Mouse (Mus musculus) R1 (cell line): ENCODE measurements around the gene Prrt4.
"Not testable (repeated sequence)": the region's sequence is repeated elsewhere in the genome, so short reads cannot be mapped to it uniquely, and the experiment has no call there.

Experiments used
- DNase-seq: peaks from one replicate; pipeline ENCODE4 v3.0.0-alpha.2; 2018; ENCODE audit warnings: low read depth, low spot score

Prrt4 gene

GRCm38 (mm10) chr6:29178888-29179658 lies at the start of gene Prrt4:
TSS of gene Prrt4 (minus strand) at chr6:29179584.
- peak; percentile 83 for DNase-seq

DNA sequence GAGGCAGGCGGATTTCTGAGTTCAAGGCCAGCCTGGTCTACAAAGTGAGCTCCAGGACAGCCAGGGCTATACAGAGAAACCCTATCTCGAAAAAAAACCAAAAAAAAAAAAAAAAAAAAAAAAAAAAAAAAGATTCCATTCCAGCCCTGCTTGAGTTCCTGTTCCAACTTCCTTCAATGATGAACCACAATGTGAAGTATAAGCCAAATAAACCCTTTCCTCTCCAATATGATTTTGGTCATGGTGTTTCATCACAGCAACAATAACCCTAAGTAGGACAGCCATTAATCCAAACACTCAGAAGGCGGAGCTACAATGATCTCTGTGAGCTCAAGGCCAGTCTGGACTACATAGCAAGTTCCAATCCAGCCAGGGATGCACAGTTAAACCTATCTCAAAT lies 38.3 kb upstream of the Prrt4 start:
- not testable (repeated sequence) for DNase-seq

- peak; percentile 91 for DNase-seq
Observed at GRCm38 (mm10) chr6:29215881-29216501, 36.6 kb upstream of the Prrt4 start, which contains the start of gene Impdh1. TSS of gene Impdh1 (minus strand) at chr6:29216364.

GRCm38 (mm10) chr6:29215181-29215580 lies 35.8 kb upstream of the Prrt4 start:
- no peak for DNase-seq

DNA sequence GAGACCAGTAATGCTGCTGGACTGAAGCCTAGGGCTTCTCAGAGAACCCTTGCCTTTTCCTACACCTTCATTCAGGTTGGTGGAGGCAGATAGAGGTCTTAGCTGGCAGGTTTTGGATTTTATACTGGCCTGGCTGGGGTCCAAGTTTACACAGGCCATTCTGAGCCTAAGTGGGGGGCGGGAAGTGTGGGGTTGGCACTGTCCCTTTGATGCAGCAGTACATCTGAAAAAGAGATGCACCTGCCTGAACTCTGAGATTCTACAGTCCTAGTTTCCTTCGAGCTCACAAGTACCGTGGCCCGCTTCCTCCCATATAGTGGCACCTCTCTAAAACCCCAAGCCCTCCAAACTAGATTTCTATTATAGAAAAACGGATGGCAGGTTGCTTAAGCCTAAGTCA lies 35.4 kb upstream of the Prrt4 start:
- no peak for DNase-seq

- no peak for DNase-seq
Observed at GRCm38 (mm10) chr6:29214245-29214644, 34.9 kb upstream of the Prrt4 start.

DNA sequence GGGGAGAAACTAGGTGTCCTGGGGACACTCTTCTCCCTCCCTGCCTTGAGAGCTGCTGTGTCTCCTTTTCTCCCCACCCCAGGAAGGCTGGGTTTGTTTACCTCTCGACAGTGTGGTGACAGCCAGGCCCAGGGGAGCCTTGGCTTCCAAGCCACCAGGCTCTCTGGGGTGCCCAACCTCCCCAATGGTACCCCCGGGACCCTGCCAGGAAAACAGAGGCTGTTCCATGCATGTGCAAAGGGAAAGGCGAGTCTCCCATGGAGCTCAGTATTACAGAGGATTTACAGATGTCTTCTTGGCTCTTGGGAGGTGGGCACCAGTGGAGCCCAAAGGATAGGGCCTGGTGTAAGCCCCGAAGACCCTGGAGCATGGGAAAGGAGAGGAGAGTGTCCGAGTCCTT lies 34.1 kb upstream of the Prrt4 start:
- no peak for DNase-seq

DNA sequence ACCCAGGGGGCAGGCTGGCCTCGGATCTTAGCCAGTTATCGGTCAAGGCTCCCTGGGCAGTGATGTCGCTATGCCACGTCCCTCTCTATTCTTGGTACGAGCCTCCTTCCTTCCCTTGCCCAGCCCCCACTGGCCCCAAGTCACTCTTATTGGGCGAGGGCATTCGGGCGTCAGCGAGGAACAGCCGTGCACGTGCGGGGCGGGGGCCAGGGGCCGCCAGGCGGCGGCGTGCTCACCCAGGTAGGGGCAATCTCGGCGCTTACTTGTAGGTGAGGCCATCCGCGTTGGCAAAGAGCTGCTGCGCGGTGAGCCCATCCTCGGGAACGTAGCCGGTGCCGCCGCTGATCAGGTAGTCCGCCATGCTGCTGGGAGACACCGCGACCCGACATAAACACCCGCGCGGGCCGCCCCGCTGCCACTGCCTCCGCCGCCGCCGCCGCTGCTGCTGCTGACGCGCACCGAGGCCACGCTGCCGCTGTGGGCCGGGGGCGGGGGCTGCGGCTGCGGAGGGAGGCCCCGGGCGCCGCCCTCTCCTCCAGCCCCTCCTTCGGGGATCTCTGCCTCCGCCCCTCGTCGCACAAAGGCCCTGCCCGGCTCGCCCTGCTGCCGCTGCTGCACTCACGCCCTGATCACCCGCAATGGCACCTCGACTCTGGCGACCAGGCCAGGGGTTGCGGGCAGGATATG lies 32.6 kb upstream of the Prrt4 start:
- peak; percentile 87 for DNase-seq

DNA sequence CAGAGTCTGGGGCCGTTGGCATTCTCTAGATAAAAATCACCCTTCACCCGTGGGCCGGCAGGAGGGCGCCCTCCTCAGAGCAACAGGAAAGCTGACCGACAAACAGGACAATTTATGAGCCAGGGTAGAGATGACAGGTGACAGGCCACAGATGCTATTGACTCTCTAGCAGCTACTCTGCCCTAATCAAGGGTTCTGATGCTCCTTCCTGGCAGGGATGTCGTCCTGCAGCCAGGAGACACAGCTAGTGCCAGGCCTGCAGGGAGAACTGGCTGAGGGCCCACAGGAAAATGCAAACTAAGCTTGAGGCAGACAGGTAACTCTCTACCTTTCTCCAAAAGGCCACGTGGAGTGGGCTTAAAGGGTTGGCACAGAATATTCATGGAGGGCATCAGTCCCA lies 31.8 kb upstream of the Prrt4 start:
- no peak for DNase-seq

DNA sequence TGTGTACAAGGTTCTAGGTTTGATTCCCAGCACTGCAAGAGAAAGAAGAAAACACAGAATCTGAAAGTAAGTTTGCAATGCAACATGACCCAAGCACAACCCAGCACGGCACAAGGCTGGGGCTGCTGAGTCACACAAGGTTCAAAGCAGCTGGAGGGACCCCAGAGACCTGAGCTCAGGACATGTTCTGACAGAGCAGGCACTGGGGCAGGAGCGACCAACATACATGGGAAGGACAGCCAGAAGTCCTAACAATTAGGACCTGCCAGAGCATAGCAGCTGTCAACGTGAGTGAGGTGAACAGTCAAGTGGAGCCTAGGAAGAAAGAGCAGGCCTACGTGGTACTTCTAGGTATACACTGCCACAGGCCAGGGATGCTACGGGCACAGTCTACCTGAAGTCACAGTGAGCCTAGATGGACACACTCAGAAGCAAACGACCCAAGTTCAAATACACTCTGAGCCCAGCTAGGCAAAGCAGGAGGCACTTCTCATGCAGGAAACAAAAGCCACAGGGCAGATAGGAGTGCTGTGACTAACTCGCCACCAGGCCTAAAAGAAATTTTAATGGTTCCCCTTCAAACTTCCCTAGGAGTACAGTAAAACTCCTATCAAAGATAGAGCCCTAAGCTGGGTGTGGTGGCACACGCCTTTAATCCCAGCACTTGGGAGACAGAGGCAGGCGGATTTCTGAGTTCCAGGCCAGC lies 31.0 kb upstream of the Prrt4 start:
- no peak for DNase-seq

GRCm38 (mm10) chr6:29208178-29208577 lies 28.8 kb upstream of the Prrt4 start:
- DNase-seq, result no peak

DNA sequence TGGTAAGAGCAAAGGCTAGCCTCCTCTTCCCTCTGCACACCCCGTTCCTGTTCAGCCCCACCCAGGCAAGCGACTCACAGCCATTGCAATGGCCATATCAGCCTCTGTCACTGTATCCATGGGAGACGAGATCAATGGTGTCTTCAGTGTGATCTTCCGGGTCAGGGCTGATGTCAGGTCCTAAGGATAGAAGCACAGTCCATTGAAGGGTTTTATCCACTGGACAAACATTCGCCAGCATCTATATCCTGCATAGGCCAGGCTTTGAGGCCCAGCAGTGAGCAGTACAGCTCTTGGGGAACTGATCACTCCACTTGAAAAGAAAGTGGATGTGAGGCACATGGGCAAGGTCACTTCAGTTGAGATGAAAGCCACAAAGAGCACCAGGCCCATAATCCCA lies 27.6 kb upstream of the Prrt4 start:
- DNase-seq, result no peak

DNA sequence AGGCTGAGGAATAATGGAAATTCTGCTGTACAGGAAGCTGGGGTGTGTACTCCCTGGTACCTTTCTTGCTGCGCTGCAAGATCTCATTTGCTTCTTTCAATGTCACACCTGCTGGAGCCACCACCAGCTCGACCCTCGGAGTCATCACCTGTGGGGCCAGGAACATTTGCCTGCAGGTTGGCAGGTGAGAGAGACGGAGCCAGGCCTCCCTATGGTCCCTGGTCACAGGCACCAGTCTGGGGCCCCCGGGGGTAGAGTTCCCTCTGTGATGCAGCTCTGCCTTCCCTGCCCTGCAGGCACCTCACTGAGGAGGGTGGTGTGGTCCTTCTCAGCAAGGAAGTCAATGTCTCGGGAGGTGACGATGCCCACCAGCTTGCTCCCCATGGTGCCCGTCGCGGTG lies 26.6 kb upstream of the Prrt4 start:
- DNase-seq, result no peak

DNA sequence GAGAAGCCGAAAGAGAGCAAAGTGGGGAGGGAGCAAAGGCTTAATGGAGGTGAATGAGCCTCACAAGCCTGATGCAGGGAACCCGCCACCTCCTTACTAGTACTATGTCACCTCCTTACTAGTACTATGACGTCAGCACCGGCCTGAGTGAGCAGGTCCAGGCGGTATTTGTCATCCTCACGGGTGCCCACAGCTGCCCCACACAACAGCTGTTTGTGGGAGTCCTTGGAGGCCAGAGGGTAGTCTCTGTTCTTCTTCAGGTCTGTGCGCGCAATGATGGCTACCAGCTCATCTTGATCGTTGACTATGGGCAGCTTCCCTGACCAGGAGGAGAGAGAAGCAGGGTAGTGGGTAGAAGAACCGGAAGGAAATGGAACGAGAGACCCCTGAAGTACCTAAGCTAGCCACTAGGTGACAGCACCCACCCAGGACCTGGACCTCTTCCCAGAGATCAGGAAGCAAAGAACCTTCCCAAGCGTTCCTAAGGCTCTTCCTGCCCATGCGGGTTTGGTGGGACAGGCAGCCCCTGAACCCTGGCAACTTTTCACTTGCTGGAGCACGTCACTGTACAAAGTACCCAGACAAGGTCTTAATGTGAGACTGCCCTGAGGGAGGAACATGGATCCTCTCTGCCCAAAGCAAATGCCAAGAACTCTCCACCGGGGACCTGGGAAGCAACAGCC lies 25.7 kb upstream of the Prrt4 start:
- DNase-seq, result peak; percentile 87

DNA sequence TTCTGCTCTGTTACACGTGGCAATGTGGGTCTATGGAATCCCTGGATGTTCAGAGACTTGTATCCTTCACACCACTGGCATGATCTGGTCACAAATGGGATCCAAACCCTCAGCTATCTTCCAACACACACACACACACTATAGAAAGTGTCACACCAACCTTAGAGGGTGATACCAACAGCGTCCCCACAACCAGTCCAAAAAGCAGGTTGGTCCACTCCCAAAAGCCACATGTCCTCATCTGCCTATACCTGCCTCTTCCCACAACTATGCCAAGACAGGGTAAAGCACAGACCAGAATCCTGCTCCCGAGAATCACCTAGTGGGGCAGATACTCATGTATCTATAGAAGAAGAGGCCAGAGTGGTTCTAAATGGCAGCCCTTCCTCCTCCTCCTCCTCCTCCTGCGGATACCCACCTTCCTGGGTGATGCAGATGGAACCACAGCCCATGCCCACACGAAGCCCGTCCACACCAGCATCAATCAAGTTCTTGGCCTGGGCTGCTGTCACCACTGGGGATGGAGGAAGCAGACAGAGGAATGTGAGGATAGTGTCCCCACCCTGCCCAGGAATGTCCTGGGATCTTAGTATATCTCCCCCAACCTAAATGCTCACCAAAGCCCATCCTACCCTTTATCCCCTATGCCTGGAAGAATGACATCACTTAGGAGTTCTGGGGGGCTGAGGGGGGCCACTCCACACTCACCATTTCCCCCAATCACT lies 24.6 kb upstream of the Prrt4 start:
- DNase-seq, result peak; percentile 68

DNA sequence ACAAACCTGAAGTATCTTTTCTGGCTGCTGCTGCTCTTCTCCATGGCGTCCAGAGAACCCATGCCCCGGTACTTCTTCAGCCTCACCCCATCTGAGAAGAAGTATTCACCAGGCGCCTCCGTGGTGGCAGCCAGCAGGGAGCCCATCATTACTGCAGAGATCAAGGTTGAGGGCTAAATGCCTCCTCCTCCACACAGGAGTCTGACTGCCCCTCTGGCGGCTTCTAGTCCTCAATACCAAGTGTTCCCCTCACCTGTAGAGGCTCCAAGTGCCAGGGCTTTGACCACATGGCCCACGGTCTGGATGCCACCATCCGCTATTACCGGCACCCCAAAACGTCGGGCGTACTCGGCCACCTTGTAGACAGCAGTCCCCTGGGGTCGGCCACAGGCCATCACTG lies 23.7 kb upstream of the Prrt4 start:
- DNase-seq, result no peak

- no peak for DNase-seq
Observed at GRCm38 (mm10) chr6:29201988-29202387, 22.6 kb upstream of the Prrt4 start.

- DNase-seq, result no peak
Observed at GRCm38 (mm10) chr6:29201341-29201740, 22.0 kb upstream of the Prrt4 start.

DNA sequence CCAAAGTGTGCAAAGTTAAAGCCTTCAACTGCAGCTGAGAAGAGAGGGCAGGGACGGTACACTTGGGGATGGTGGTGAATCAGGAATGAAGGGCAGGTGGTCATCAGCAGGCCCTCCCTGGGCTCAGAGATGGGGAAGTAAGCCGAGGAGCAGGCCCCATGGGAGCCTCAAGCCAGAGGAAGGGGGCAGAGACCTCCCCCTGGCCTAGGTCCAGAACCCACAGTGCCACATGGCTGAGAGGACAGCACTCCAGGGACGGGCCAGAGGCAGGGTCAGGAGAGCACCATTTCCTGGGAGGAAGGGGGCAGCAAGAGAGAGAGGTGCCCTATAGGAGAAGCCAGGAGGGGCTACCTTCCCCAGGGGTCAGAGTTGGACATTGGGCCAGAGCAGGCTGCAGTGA lies 21.1 kb upstream of the Prrt4 start:
- DNase-seq, result no peak

- DNase-seq, result no peak
Observed at GRCm38 (mm10) chr6:29199223-29199855, 20.0 kb upstream of the Prrt4 start.
